Mouse (Mus musculus): ENCODE measurements around the gene Nrip1. TPM values are rescaled to one million over a fixed set of nuclear protein-coding genes. Genes with fewer than 3 reads are reported as not detected.

Nrip1 gene
- total RNA-seq, 2 experiments from 2014 or later = 28.0 to 31.3 TPM

DNA sequence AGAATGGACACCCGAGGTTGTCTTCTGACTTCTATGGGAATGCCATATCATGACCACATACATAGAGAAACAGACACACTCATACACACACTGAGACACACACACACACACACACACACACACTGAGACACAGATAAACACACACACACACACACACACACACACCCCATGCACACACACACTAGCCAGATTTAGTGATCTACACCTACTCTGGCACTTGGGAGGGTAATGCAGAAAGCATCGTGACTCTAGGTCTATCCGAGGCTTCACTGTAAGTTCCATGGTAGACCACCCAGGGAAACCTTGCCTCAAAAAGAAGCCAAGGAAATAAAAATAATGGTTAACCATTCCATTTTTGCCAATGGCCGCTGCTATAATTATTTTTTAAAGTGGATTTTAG lies 134.8 kb downstream of the Nrip1 start:
- intact Hi-C loops (cut with DNase I) = no loop called here
- DNase-seq = no peak
